Mouse (Mus musculus) erythroblast, embryonic 14.5 days (primary cell): ENCODE data around the gene Socs4. TPM values are rescaled to one million over a fixed set of nuclear protein-coding genes. Genes with fewer than 3 reads are reported as not detected.

Experiments used
- H3K27me3 ChIP-seq: 2 replicates; pipeline ENCODE4 v1.6.1; 2012; ENCODE audit warnings: inconsistent platforms; ENCODE audit not compliant: control insufficient read depth
- H3K36me3 ChIP-seq: 2 replicates; pipeline ENCODE4 v1.6.1; 2012; ENCODE audit warnings: mild to moderate bottlenecking, inconsistent platforms; ENCODE audit not compliant: control insufficient read depth
- H3K4me1 ChIP-seq: 2 replicates; pipeline ENCODE4 v1.6.1; 2012; ENCODE audit warnings: inconsistent platforms; ENCODE audit not compliant: control insufficient read depth
- H3K4me3 ChIP-seq: replicated peaks from 2 replicates; pipeline ENCODE3; 2012; ENCODE audit warnings: moderate library complexity, mild to moderate bottlenecking, inconsistent platforms
- H3K9me3 ChIP-seq: 2 replicates; pipeline ENCODE4 v1.6.1; 2012; ENCODE audit warnings: low read length, inconsistent platforms, mixed read lengths; ENCODE audit not compliant: control insufficient read depth
- GATA1 ChIP-seq: IDR thresholded peaks from 2 replicates; pipeline ENCODE4 v1.6.1; 2012; ENCODE audit warnings: low read length, inconsistent platforms, mixed read lengths
- TAL1 ChIP-seq: IDR thresholded peaks from 3 replicates; pipeline ENCODE4 v1.6.1; 2012; ENCODE audit warnings: low read length, inconsistent platforms, mixed read lengths
- polyA plus RNA-seq: library from polyadenylated mRNA; stranded (reverse); fragments of >175 nt; gene quantifications from 2 replicates; pipeline ENCODE4 v1.2.3, GENCODE M21; 2012

Gene Socs4
- polyA plus RNA-seq, 1 experiment, result 0.18 TPM

DNA sequence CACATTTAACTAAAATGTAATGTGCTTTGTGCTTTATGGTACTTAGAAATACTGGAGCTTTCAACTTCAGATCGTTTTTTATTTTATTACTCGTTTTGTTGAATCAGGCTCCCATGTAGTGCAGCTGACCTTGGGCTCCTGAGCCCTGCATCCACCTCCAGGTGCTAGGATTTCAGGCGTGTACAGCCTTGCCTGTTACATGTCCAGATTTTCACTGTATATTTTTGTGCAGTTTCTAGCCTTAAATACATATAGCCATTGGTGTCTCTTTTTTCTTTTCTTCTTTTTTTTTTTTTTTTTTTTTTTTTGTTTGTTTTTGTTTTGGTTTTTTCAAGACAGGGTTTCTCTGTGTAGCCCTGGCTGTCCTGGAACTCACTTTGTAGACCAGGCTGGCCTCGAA lies 4.8 kb downstream of the Socs4 start:
- H3K4me3 ChIP-seq, result no peak overlapping the region
- H3K4me1 ChIP-seq, result peaks cover 42% of the 10 kb centered on the region
- TF ChIP-seq GATA1 (no peak), TAL1 (no peak)
- H3K9me3 ChIP-seq, result no peaks in the 10 kb centered on the region
- peaks cover 53% of the 10 kb centered on the region for H3K36me3 ChIP-seq
- no peaks in the 10 kb centered on the region for H3K27me3 ChIP-seq

DNA sequence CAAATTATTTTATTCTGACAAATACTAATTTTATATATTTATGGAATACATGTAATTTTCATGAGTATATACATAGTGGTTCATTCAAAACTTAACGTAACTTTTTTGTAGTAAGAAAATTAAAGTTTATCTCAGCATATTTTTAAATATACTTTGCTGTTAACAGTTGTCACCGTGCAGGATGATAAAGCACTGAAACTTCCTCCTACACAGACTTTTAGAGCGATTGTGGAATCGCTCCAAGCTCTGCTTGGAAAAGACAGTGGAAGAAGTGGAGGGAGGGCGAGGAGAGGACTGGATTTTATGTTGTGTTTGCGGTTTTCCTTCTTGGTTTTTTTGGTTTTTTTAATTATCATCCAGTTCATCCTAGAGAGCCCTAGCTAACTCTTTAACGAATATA lies 6.8 kb downstream of the Socs4 start:
- Histone ChIP-seq H3K27me3 (no peaks in the 10 kb centered on the region), H3K9me3 (no peaks in the 10 kb centered on the region), H3K4me3 (no peak overlapping the region), H3K4me1 (peaks cover 42% of the 10 kb centered on the region), H3K36me3 (peaks cover 59% of the 10 kb centered on the region)
- TF ChIP-seq TAL1 (no peak), GATA1 (no peak)

DNA sequence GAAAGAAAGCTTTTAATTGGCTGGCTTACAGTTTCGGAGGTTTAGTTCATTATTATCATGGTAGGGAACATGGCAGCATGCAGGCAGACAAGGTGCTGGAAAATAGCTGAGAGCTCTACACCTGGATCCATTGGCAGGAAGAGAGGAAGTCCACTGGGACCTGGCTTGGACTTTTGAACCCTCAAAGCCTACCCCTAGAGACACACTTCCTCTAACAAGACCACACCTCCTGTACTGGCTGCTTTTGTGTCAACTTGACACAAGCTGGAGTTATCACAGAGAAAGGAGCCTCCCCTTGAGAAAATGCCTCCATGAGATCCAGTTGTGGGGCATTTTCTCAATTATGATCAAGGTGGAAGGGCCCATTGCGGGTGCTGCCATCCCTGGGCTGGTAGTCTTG lies 8.5 kb downstream of the Socs4 start:
- no peaks in the 10 kb centered on the region for H3K9me3 ChIP-seq
- no peak for TF ChIP-seq GATA1
- no peak for TF ChIP-seq TAL1
- H3K27me3 ChIP-seq, result no peaks in the 10 kb centered on the region
- peaks cover 59% of the 10 kb centered on the region for H3K36me3 ChIP-seq
- H3K4me3 ChIP-seq, result no peak overlapping the region
- H3K4me1 ChIP-seq, result peaks cover 33% of the 10 kb centered on the region

DNA sequence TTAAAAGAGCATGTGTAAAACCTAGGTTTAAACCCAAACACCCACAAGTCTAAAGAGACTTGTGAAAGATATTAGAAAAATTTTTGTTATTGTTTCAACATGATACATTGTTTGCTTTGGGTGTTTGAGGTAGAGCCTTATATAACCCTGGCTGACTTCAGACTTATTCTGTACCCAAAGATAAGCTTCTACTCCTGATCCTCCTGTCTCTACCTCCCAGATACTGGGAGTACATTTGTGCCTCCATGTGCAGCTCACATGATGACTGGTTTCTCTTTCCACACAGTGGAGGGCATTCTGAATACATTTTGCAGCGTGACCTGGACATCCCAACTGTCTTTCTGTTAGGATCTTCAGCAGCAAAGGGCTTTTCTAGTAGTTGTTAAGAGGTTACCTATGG lies 9.5 kb downstream of the Socs4 start:
- Histone ChIP-seq H3K4me1 (peaks cover 32% of the 10 kb centered on the region), H3K27me3 (no peaks in the 10 kb centered on the region), H3K36me3 (peaks cover 59% of the 10 kb centered on the region), H3K4me3 (no peak overlapping the region), H3K9me3 (no peaks in the 10 kb centered on the region)
- TF ChIP-seq GATA1, result no peak

DNA sequence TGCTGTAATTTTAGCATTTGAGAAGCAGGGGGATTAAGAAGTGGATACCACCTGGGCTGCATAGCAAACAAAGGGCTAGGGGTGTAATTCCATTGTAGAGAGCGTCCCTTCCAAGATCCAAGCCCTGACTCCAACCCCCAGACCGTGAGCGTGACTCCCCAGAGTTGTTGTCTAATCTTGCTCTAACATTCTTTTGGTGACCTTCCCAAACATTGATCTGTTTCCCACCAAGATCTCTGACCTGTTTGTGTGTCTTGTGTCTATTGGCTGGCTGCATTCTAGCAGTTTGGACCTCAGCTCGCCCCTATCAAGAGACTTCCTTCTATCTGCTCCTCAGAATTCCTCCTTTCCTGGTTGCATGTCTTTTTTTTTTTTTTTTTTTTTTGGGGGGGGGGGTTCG lies 10.3 kb downstream of the Socs4 start:
- Histone ChIP-seq H3K4me3 (no peak overlapping the region), H3K4me1 (peaks cover 32% of the 10 kb centered on the region), H3K36me3 (peaks cover 62% of the 10 kb centered on the region), H3K27me3 (no peaks in the 10 kb centered on the region), H3K9me3 (no peaks in the 10 kb centered on the region)
- TF ChIP-seq TAL1, result no peak
- TF ChIP-seq GATA1, result no peak

DNA sequence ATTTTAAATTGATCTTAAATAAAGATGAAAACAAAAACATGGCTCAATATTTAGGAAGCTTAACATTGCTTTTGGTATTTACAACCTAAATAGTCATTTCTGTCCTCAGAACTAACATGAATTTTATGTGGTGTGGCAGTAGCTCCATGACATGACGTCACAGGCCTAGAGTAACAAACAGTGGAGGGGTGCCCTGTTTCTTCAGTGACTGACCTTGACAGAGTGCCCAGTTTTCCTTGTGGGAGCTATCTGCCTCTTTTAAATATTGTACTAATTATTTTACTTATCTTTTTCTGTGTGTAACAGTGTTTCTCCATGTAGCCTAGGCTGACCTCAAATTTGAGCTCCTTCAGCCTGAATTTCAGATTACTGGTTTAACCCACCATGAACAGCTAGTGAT lies 15.0 kb downstream of the Socs4 start:
- TF ChIP-seq GATA1 (no peak), TAL1 (no peak)
- Histone ChIP-seq H3K9me3 (no peaks in the 10 kb centered on the region), H3K4me3 (no peak overlapping the region), H3K4me1 (peaks cover 22% of the 10 kb centered on the region), H3K36me3 (peaks cover 56% of the 10 kb centered on the region), H3K27me3 (no peaks in the 10 kb centered on the region)

DNA sequence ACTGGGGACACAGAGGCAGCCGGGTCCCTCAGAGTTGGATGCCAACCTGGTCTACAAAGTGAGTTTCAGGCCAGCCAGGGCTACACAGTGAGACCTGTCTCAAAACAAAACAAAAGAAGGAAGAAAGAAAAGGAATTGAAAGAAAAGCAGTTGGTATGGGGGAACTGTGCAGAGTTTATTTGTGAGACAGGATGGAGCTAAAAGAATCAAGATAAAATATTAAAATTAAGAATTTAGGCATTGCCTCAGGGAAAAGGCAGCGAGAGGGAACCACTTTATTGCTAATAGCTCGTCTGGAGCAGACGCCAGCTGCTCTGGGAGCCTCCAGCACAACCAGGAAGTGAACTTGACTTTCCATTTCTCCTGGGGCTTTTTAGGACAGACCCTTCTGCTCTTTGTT lies 17.4 kb downstream of the Socs4 start:
- no peak for TF ChIP-seq TAL1
- TF ChIP-seq GATA1, result no peak

DNA sequence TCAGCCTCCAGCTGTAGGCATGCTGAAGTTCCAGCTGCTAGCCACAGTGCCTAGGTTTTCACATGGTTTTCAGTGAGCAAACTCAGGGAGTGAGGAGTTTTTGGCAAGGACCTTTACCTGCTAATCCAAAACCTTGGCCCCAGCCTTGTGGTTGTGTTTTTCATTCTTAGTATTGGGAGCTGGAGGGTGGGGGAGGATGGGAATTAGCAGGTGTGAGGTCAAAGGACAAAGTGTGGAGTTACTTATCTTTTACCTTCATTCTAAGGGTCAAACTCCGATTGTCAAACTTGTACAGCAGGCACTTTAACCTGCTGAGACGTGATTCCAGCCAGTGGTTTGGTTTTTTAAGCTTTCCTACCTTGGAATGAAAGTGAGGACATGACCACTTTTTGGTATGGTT lies 19.5 kb downstream of the Socs4 start:
- Histone ChIP-seq H3K9me3 (no peaks in the 10 kb centered on the region), H3K27me3 (no peaks in the 10 kb centered on the region), H3K4me1 (peaks cover 52% of the 10 kb centered on the region), H3K36me3 (peaks cover 42% of the 10 kb centered on the region), H3K4me3 (no peak overlapping the region)
- TF ChIP-seq TAL1 (no peak), GATA1 (no peak)

More for the DNA sequence above, 17.4 kb downstream of the Socs4 start:
- Histone ChIP-seq H3K4me3 (no peak overlapping the region), H3K9me3 (no peaks in the 10 kb centered on the region), H3K27me3 (no peaks in the 10 kb centered on the region), H3K36me3 (peaks cover 46% of the 10 kb centered on the region), H3K4me1 (peaks cover 34% of the 10 kb centered on the region)

DNA sequence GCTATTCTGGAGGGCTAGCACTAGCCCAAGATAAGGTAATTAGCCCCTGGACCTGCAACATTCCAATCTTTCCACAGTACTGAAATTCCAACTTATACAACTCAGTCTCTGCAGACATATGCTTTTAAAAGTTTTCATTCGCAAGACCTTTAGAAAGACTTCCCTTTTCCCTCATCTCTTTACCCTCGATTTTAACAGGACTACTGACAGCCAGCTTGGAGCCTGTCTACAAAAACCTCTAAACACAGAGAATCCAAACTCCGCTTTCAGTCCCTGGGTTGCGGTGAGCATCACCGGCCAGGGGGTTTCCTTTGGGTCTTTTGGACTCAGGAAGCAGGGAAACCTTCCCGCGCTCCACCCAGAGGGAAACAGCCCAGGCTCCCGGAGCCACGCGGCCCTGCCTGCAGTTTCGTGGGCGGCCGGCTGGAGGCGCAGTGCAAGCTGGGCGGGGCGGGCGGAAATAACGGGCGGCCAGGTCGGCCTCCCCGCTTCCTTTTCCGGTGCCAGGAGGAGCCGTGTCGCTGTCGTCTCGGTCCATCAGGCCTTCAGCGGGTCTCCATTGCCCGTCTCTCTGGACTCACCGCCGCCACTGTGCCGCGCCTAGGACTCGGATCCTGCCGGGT lies 21.2 kb downstream of the Socs4 start, which contains the start of gene Mapk1ip1l:
Mapk1ip1l (plus strand) TSS at position 482 of the 623 bp plus-strand sequence.
- no peaks in the 10 kb centered on the region for H3K27me3 ChIP-seq
- TF ChIP-seq GATA1 (no peak), TAL1 (no peak)
- peak within 1 kb of the TSS; percentile 98 for H3K4me3 ChIP-seq
- H3K9me3 ChIP-seq, result no peaks in the 10 kb centered on the region
- peaks cover 55% of the 10 kb centered on the region for H3K4me1 ChIP-seq
- H3K36me3 ChIP-seq, result peaks cover 34% of the 10 kb centered on the region

DNA sequence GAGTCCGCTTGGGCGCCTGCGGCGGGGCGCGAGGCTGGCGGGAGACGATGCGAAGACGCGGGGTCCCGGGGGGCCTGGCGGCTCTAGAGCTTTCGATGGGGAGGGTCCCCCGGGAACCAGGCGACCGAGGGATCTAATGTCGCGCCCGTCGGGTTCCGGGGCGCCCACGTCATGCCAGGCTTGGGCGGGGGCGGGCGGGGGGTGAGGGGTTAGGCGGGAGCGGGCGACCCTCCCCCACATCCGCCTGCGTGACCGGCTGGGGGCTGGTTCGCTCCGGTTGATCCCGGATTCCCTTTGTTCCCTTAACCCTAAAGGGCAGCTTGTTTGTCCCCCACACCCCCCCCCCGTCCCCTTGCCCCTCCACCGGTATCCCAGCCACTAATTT lies 21.7 kb downstream of the Socs4 start:
- H3K36me3 ChIP-seq, result peaks cover 37% of the 10 kb centered on the region
- TF ChIP-seq GATA1, result no peak
- no peak for TF ChIP-seq TAL1
- no peaks in the 10 kb centered on the region for H3K9me3 ChIP-seq
- H3K4me1 ChIP-seq, result peaks cover 55% of the 10 kb centered on the region
- no peaks in the 10 kb centered on the region for H3K27me3 ChIP-seq
- peak overlapping the region; percentile 98 for H3K4me3 ChIP-seq
